Mouse (Mus musculus): ENCODE results near the gene Prkca. TPM values are rescaled to one million over a fixed set of nuclear protein-coding genes. Genes with fewer than 3 reads are reported as not detected.

Prkca gene
- polyA plus RNA-seq, 1 experiment from 2014 or later: 10.1 TPM

- 6% methylated on average over 35 of the region's 36 CpGs for WGBS
- H3K27ac ChIP-seq: no peak within 1 kb of the TSS
- H3K9me3 ChIP-seq: no peaks in the 10 kb centered on the region
- H3K4me1 ChIP-seq: no peaks in the 10 kb centered on the region
- H3K36me3 ChIP-seq: no peaks in the 10 kb centered on the region
- peak within 1 kb of the TSS; percentile 45 for H3K4me2 ChIP-seq
- H3K27me3 ChIP-seq (replicated peaks): peaks cover 22% of the 10 kb centered on the region
- peak; percentile 58; the same call in 1 of the 2 replicates for ATAC-seq (ENCODE audit: insufficient read depth, low FRiP score, low read depth)
- H3K4me3 ChIP-seq (replicated peaks): peak within 1 kb of the TSS; percentile 23; the same call in 1 of the 2 replicates
- H3K9ac ChIP-seq: no peak within 1 kb of the TSS
Measured at GRCm38 (mm10) chr11:107914634-107915226, 429.0 kb downstream of the Prkca start, which contains the start of gene Cacng5. Cacng5 (minus strand) TSS chr11:107915055.

GRCm38 (mm10) chr11:107913317-107913716, 430.4 kb downstream of the Prkca start:
- ATAC-seq (ENCODE audit: insufficient read depth, low FRiP score, low read depth): no peak

DNA sequence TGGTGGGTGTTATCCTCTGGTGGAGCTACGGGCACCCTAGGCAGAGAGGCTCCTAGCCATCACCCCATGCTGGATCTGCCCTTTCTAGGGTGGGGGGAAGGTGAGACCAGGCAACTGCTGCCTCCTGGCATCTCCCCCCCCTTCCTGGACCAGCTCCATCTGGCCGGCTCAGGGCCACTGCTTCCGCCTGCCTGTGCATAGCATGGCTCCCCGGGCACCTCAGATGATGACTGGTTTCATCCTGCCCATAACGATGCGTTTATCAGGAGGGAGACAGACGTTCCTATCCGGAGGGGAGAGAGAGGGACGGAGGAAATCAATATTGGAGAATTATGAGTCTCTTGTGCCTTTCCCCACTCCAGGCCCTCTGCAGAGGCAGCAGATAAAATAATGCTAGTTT, 438.4 kb downstream of the Prkca start:
- Histone ChIP-seq H3K36me3 (no peaks in the 10 kb centered on the region), H3K4me3 (replicated peaks) (no peak overlapping the region), H3K4me2 (no peak overlapping the region), H3K4me1 (no peaks in the 10 kb centered on the region), H3K9me3 (no peaks in the 10 kb centered on the region), H3K9ac (no peak overlapping the region), H3K27me3 (replicated peaks) (no peaks in the 10 kb centered on the region), H3K27ac (no peak overlapping the region)
- 72% methylated on average over 9 of the region's 9 CpGs for WGBS
- no peak for ATAC-seq (ENCODE audit: insufficient read depth, low FRiP score, low read depth)

More at GRCm38 (mm10) chr11:107913317-107913716, 430.4 kb downstream of the Prkca start:
- Histone ChIP-seq H3K9me3 (no peaks in the 10 kb centered on the region), H3K4me3 (replicated peaks) (no peak overlapping the region), H3K27me3 (replicated peaks) (peaks cover 22% of the 10 kb centered on the region), H3K4me1 (no peaks in the 10 kb centered on the region), H3K9ac (no peak overlapping the region), H3K4me2 (no peak overlapping the region), H3K36me3 (no peaks in the 10 kb centered on the region), H3K27ac (no peak overlapping the region)
- 48% methylated on average over 3 of the region's 3 CpGs for WGBS

GRCm38 (mm10) chr11:107903966-107904605, 439.6 kb downstream of the Prkca start:
- no peak overlapping the region for H3K9ac ChIP-seq
- H3K27me3 ChIP-seq (replicated peaks): no peaks in the 10 kb centered on the region
- no peak overlapping the region for H3K4me3 ChIP-seq (replicated peaks)
- no peak for ATAC-seq (ENCODE audit: insufficient read depth, low FRiP score, low read depth)
- H3K4me1 ChIP-seq: no peaks in the 10 kb centered on the region
- H3K9me3 ChIP-seq: no peaks in the 10 kb centered on the region
- H3K27ac ChIP-seq: no peak overlapping the region
- WGBS: 25% methylated on average over 4 of the region's 4 CpGs
- H3K36me3 ChIP-seq: no peaks in the 10 kb centered on the region
- H3K4me2 ChIP-seq: no peak overlapping the region

DNA sequence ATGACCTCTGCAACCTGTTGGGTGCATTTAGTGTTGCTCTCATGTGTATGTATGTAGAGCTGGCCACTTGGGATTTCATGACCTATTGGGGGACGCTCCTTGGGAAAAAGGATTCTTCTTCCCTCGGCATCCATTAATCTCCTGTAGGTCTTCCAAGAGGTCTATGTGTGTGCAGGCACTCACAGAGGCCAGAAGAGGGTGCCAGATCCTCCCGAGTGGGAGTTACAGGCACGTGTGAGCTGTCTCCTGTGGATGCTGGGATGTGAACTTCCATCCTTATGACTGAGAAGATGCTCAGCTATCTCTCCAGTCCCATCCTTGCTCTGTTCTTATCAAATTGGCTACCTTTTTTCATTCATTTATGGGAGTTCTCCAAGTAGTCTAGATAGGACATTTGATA, 443.3 kb downstream of the Prkca start:
- Histone ChIP-seq H3K9me3 (no peaks in the 10 kb centered on the region), H3K9ac (no peak overlapping the region), H3K4me2 (no peak overlapping the region), H3K27me3 (replicated peaks) (no peaks in the 10 kb centered on the region), H3K27ac (no peak overlapping the region), H3K4me1 (no peaks in the 10 kb centered on the region), H3K4me3 (replicated peaks) (no peak overlapping the region), H3K36me3 (no peaks in the 10 kb centered on the region)
- no peak for ATAC-seq (ENCODE audit: insufficient read depth, low FRiP score, low read depth)
- 52% methylated on average over 4 of the region's 4 CpGs for WGBS

DNA sequence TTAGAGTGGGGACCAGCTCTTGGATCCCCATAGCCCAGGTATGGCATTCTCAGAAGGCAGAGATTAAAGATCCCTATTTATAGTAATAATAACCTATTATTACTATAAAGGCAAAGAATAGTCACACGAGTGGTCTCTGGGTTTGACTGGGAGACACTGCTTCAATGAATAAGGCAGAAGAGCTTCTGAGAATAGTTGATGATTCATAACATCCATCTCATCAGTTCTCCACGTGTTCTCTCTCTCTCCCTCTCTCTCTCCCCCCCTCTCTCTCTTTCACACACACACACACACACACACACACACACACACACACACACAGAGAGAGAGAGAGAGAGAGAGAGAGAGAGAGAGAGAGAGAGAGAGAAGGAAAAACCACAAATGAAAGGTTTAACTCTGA, 445.0 kb downstream of the Prkca start:
- Histone ChIP-seq H3K4me2 (no peak overlapping the region), H3K27me3 (replicated peaks) (no peaks in the 10 kb centered on the region), H3K9ac (no peak overlapping the region), H3K27ac (no peak overlapping the region), H3K4me1 (no peaks in the 10 kb centered on the region), H3K9me3 (no peaks in the 10 kb centered on the region), H3K36me3 (no peaks in the 10 kb centered on the region), H3K4me3 (replicated peaks) (no peak overlapping the region)
- 45% methylated on average over 2 of the region's 2 CpGs for WGBS
- no peak for ATAC-seq (ENCODE audit: insufficient read depth, low FRiP score, low read depth)

DNA sequence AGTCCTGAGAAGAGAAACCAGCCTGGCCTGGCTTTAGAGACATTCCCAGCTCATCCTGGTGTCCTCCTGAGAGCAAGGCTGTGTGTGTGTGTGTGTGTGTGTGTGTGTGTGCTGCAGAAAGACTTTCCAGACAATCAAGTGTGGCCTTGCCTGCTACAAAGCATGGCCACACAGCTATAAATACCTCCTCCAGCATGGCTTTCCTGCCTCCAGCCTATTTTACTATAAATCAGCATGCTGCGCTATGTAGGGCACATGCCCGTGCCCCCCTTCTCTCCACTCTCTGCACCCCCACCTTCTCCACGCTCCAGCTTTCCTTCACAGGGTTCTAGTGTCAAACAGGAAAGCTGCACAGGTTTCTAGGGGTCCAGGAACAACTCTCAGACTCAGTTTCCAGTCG, 448.1 kb downstream of the Prkca start:
- H3K36me3 ChIP-seq: no peaks in the 10 kb centered on the region
- no peak overlapping the region for H3K9ac ChIP-seq
- no peaks in the 10 kb centered on the region for H3K27me3 ChIP-seq (replicated peaks)
- H3K27ac ChIP-seq: no peak overlapping the region
- no peak overlapping the region for H3K4me3 ChIP-seq (replicated peaks)
- no peak for ATAC-seq (ENCODE audit: insufficient read depth, low FRiP score, low read depth)
- H3K9me3 ChIP-seq: no peaks in the 10 kb centered on the region
- no peaks in the 10 kb centered on the region for H3K4me1 ChIP-seq
- 68% methylated on average over 4 of the region's 4 CpGs for WGBS
- no peak overlapping the region for H3K4me2 ChIP-seq

- Histone ChIP-seq H3K27ac (no peak overlapping the region), H3K4me1 (no peaks in the 10 kb centered on the region), H3K4me3 (replicated peaks) (no peak overlapping the region), H3K9ac (no peak overlapping the region), H3K27me3 (replicated peaks) (no peaks in the 10 kb centered on the region), H3K4me2 (no peak overlapping the region), H3K9me3 (no peaks in the 10 kb centered on the region), H3K36me3 (no peaks in the 10 kb centered on the region)
- 77% methylated on average over 3 of the region's 3 CpGs for WGBS
- no peak for ATAC-seq (ENCODE audit: insufficient read depth, low FRiP score, low read depth)
Measured at GRCm38 (mm10) chr11:107891377-107891776, 452.4 kb downstream of the Prkca start.

GRCm38 (mm10) chr11:107887342-107887741, 456.4 kb downstream of the Prkca start:
- WGBS: 86% methylated on average over 6 of the region's 6 CpGs

More at GRCm38 (mm10) chr11:107887342-107887741, 456.4 kb downstream of the Prkca start:
- Histone ChIP-seq H3K36me3 (no peaks in the 10 kb centered on the region), H3K9me3 (no peaks in the 10 kb centered on the region), H3K27me3 (replicated peaks) (no peaks in the 10 kb centered on the region), H3K4me2 (no peak overlapping the region), H3K27ac (no peak overlapping the region), H3K9ac (no peak overlapping the region), H3K4me3 (replicated peaks) (no peak overlapping the region), H3K4me1 (no peaks in the 10 kb centered on the region)
- no peak for ATAC-seq (ENCODE audit: insufficient read depth, low FRiP score, low read depth)

Small RNA genes within 50 kb of the gene (microRNA-seq; reads per million reads assigned to microRNA genes)
- not detected for gene Mir7223

Other genes starting within 250 kb of the Prkca start
- 8.4 and 29.2 TPM in 2 replicates for gene Apoh, start 574 bp downstream of the Prkca start, polyA plus RNA-seq (2015; fragmentation: Nextera tagmentation; extraction: Ambion mirVana)
- 12.3 and 14.0 TPM in 2 replicates for gene Cep112, start 81.3 kb upstream of the Prkca start, polyA plus RNA-seq (2015; fragmentation: Nextera tagmentation; extraction: Ambion mirVana)

Data from stomach, embryonic 15.5 days (tissue).